Mouse (Mus musculus) ES-Bruce4 (cell line): Measurements from ENCODE around the gene Zfp462. TPM values are rescaled to one million over a fixed set of nuclear protein-coding genes. Genes with fewer than 3 reads are reported as not detected.

Experiments used
- H3K27ac ChIP-seq: 2 replicates; pipeline ENCODE4 v1.5.1; 2012; ENCODE audit warnings: low read length, inconsistent platforms; ENCODE audit not compliant: insufficient read depth
- H3K27me3 ChIP-seq: 2 replicates; pipeline ENCODE4 v1.6.1; 2012; ENCODE audit warnings: mild to moderate bottlenecking, low read length, inconsistent platforms; ENCODE audit not compliant: control insufficient read depth, poor library complexity, insufficient read depth, severe bottlenecking
- H3K36me3 ChIP-seq: 2 replicates; pipeline ENCODE4 v1.6.1; 2012; ENCODE audit warnings: inconsistent platforms, mild to moderate bottlenecking, low read length, moderate library complexity; ENCODE audit not compliant: control insufficient read depth, poor library complexity, insufficient read depth, severe bottlenecking
- H3K4me1 ChIP-seq: one replicate; pipeline ENCODE4 v1.8.1; 2011; ENCODE audit warnings: low read length; ENCODE audit not compliant: control insufficient read depth, insufficient read depth
- H3K4me3 ChIP-seq: 2 replicates; pipeline ENCODE4 v1.5.1; 2011; ENCODE audit warnings: low read depth, mild to moderate bottlenecking, low read length
- H3K9ac ChIP-seq: 2 replicates; pipeline ENCODE4 v1.6.1; 2012; ENCODE audit warnings: low read depth, mild to moderate bottlenecking, inconsistent platforms; ENCODE audit not compliant: poor library complexity, severe bottlenecking
- H3K9me3 ChIP-seq: replicated peaks from 2 replicates; pipeline ENCODE4 v1.6.1; 2012; ENCODE audit warnings: mild to moderate bottlenecking, low read length, inconsistent platforms; ENCODE audit not compliant: control insufficient read depth, poor library complexity, insufficient read depth, severe bottlenecking
- CTCF ChIP-seq: IDR thresholded peaks from one replicate; pipeline ENCODE4 v1.8.1; 2011; ENCODE audit warnings: low read depth, low read length
- EP300 ChIP-seq: IDR thresholded peaks from 2 replicates; pipeline ENCODE4 v1.6.1; 2011; ENCODE audit warnings: low read depth, low read length; ENCODE audit not compliant: insufficient read depth
- POLR2A ChIP-seq: IDR thresholded peaks from one replicate; pipeline ENCODE4 v1.8.1; 2011; ENCODE audit warnings: low read length; ENCODE audit not compliant: insufficient read depth
- polyA plus RNA-seq: library from polyadenylated mRNA; stranded (reverse); fragments of >200 nt; gene quantifications from 2 replicates; pipeline ENCODE4 v1.2.4, GENCODE M21; 2011; ENCODE audit warnings: low read depth; ENCODE audit not compliant: missing spikeins, insufficient read depth, insufficient read length

The Zfp462 gene
- polyA plus RNA-seq, 1 experiment = 124 TPM

- peak overlapping the region; percentile 93 for H3K27ac ChIP-seq
- no peak for TF ChIP-seq POLR2A
- no peak for TF ChIP-seq EP300
- no peak for TF ChIP-seq CTCF
- H3K4me1 ChIP-seq = peaks cover 2% of the 10 kb centered on the region
- H3K4me3 ChIP-seq = no peak overlapping the region
- peaks cover 75% of the 10 kb centered on the region for H3K36me3 ChIP-seq
- peaks cover 89% of the 10 kb centered on the region for H3K9me3 ChIP-seq
- H3K27me3 ChIP-seq = no peaks in the 10 kb centered on the region
- H3K9ac ChIP-seq = 0 out of 2 replicates have a peak overlapping the region, but pooled peaks have one; percentile 12
These were observed 60.7 kb downstream of the Zfp462 start for GRCm38 (mm10) chr4:55005521-55005969.

DNA sequence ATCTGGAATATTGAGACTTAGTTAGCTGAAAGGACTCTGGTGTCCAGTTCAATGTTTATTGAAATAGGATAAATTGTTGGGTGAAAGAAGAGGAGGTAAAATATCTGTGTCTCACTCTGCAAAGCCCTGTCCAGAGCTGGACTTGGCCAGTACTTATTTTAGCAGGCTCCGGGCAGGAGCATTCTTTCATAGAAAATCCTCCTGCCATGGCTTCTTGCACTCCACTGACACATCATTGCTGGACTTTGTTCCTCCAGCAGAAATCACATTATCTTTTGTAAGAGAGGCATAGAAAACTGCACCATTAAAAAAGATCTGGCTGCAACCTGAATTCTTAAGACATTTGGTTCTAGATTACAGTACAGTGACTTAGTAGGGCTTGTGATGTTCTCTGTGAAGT, 61.2 kb downstream of the Zfp462 start:
- H3K27ac ChIP-seq = peak overlapping the region; percentile 93
- H3K4me3 ChIP-seq = no peak overlapping the region
- H3K36me3 ChIP-seq = peaks cover 77% of the 10 kb centered on the region

DNA sequence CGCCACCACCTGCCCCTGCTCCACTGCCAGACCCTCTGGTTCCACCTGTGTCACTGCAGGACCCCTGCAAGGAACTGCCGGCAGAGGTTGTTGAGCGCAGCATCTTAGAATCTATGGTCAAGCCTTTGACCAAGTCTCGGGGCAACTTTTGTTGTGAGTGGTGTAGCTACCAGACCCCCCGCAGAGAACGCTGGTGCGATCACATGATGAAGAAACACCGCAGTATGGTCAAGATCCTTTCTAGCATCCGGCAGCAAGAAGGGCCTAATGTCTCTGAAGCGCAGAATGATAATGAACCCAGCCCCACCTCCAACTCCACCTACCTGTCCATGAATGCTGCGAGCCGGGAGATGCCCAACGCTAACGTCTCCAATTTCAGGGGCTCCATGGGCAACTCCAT, 63.8 kb downstream of the Zfp462 start:
- no peaks in the 10 kb centered on the region for H3K27me3 ChIP-seq
- H3K36me3 ChIP-seq = peaks cover 77% of the 10 kb centered on the region
- H3K9me3 ChIP-seq = peaks cover 68% of the 10 kb centered on the region
- TF ChIP-seq CTCF = no peak
- no peak for TF ChIP-seq EP300
- no peak for TF ChIP-seq POLR2A
- H3K9ac ChIP-seq = no peak overlapping the region
- no peak overlapping the region for H3K27ac ChIP-seq
- no peak overlapping the region for H3K4me3 ChIP-seq
- H3K4me1 ChIP-seq = peaks cover 2% of the 10 kb centered on the region

More for the DNA sequence above, 61.2 kb downstream of the Zfp462 start:
- Histone ChIP-seq H3K27me3 (no peaks in the 10 kb centered on the region), H3K9ac (no peak overlapping the region), H3K4me1 (peaks cover 2% of the 10 kb centered on the region), H3K9me3 (peaks cover 89% of the 10 kb centered on the region)
- TF ChIP-seq EP300 (no peak), CTCF (no peak), POLR2A (no peak)

GRCm38 (mm10) chr4:55011391-55011790, 66.5 kb downstream of the Zfp462 start:
- Histone ChIP-seq H3K27me3 (no peaks in the 10 kb centered on the region), H3K4me1 (no peaks in the 10 kb centered on the region), H3K9me3 (peaks cover 50% of the 10 kb centered on the region), H3K9ac (no peak overlapping the region), H3K27ac (no peak overlapping the region), H3K36me3 (peaks cover 91% of the 10 kb centered on the region), H3K4me3 (no peak overlapping the region)
- no peak for TF ChIP-seq CTCF
- TF ChIP-seq EP300 = no peak
- no peak for TF ChIP-seq POLR2A

GRCm38 (mm10) chr4:55013563-55014248, 68.9 kb downstream of the Zfp462 start:
- TF ChIP-seq CTCF (no peak), EP300 (no peak), POLR2A (no peak)
- Histone ChIP-seq H3K9ac (no peak overlapping the region), H3K4me3 (no peak overlapping the region), H3K9me3 (peaks cover 28% of the 10 kb centered on the region), H3K27ac (no peak overlapping the region), H3K36me3 (peaks cover 96% of the 10 kb centered on the region), H3K4me1 (no peaks in the 10 kb centered on the region), H3K27me3 (no peaks in the 10 kb centered on the region)

- H3K36me3 ChIP-seq = peaks cover 95% of the 10 kb centered on the region
- H3K27me3 ChIP-seq = no peaks in the 10 kb centered on the region
- TF ChIP-seq EP300 (no peak), CTCF (no peak), POLR2A (no peak)
- H3K9me3 ChIP-seq = peaks cover 16% of the 10 kb centered on the region
- no peaks in the 10 kb centered on the region for H3K4me1 ChIP-seq
- no peak overlapping the region for H3K9ac ChIP-seq
- no peak overlapping the region for H3K4me3 ChIP-seq
- H3K27ac ChIP-seq = no peak overlapping the region
These were observed 70.0 kb downstream of the Zfp462 start for GRCm38 (mm10) chr4:55014731-55015463.
